Mouse (Mus musculus) brain, adult 2 months (tissue): Measurements from ENCODE around the gene Fitm2.

Experiments
- DNase-seq: peaks from one replicate; pipeline ENCODE4 v3.0.0; 2011; ENCODE audit warnings: low read depth, low spot score

Fitm2 gene

GRCm38 (mm10) chr2:163422895-163423660 lies 49.4 kb downstream of the Fitm2 start:
- no peak for DNase-seq

- no peak for DNase-seq
These were observed 52.0 kb downstream of the Fitm2 start for GRCm38 (mm10) chr2:163420366-163420886.

- peak; percentile 100 for DNase-seq
These were observed 52.9 kb downstream of the Fitm2 start for GRCm38 (mm10) chr2:163419346-163420045.

GRCm38 (mm10) chr2:163418841-163419345 lies 53.5 kb downstream of the Fitm2 start:
- DNase-seq, result no peak

GRCm38 (mm10) chr2:163417830-163418229 lies 54.6 kb downstream of the Fitm2 start:
- DNase-seq, result no peak

GRCm38 (mm10) chr2:163417026-163417425 lies 55.4 kb downstream of the Fitm2 start:
- DNase-seq, result no peak
